Mouse (Mus musculus) kidney, embryonic 14.5 days (tissue): ENCODE data around the gene Ddc. TPM values are rescaled to one million over a fixed set of nuclear protein-coding genes. Genes with fewer than 3 reads are reported as not detected.

Experiments used
- ATAC-seq: fragments of 200-750 bp; cut with Nextera tagmentation; 2 replicates; pipeline ENCODE4 v1.8.0; 2017; ENCODE audit warnings: moderate number of reproducible peaks, mild to moderate bottlenecking, moderate TSS enrichment, moderate library complexity; ENCODE audit not compliant: low FRiP score, low TSS enrichment
- H3K27ac ChIP-seq: fragments of 300-500 bp; sonication (generic); 2 replicates; pipeline ENCODE4 v1.5.1; 2014; ENCODE audit warnings: low read depth, mild to moderate bottlenecking, low read length, moderate library complexity, mixed read lengths
- H3K27me3 ChIP-seq: fragments of 300-500 bp; sonication (generic); 2 replicates; pipeline ENCODE4 v1.6.1; 2014; ENCODE audit warnings: mild to moderate bottlenecking, low read length; ENCODE audit not compliant: control insufficient read depth, insufficient read depth
- H3K36me3 ChIP-seq: fragments of 300-500 bp; sonication (generic); 2 replicates; pipeline ENCODE4 v1.6.1; 2014; ENCODE audit warnings: low read length, mixed read lengths; ENCODE audit not compliant: control insufficient read depth, insufficient read depth
- H3K4me1 ChIP-seq: fragments of 300-500 bp; sonication (generic); 2 replicates; pipeline ENCODE4 v1.6.1; 2014; ENCODE audit warnings: low read length, mixed read lengths; ENCODE audit not compliant: control insufficient read depth, insufficient read depth
- H3K4me2 ChIP-seq: fragments of 300-500 bp; sonication (generic); replicated peaks from 2 replicates; pipeline ENCODE4 v1.6.1; 2014; ENCODE audit warnings: low read depth, mild to moderate bottlenecking, low read length
- H3K4me3 ChIP-seq: fragments of 300-500 bp; sonication (generic); 2 replicates; pipeline ENCODE4 v1.5.1; 2014; ENCODE audit warnings: mild to moderate bottlenecking, low read length
- H3K9ac ChIP-seq: fragments of 300-500 bp; sonication (generic); 2 replicates; pipeline ENCODE4 v1.6.1; 2014; ENCODE audit warnings: low read depth, mild to moderate bottlenecking, low read length, moderate library complexity
- H3K9me3 ChIP-seq: fragments of 300-500 bp; sonication (generic); 2 replicates; pipeline ENCODE4 v1.6.1; 2016; ENCODE audit warnings: low read length; ENCODE audit not compliant: control insufficient read depth
- WGBS: fragments of 180-500 bp; shearing (Covaris S2); extraction: QIAGEN DNeasy Blood & Tissue Kit; methylation state at CpG from one replicate; pipeline ENCODE4 v1.1.7; 2014; 5-methylcytosine and 5-hydroxymethylcytosine counted together
- polyA plus RNA-seq: library from polyadenylated mRNA; unstranded; fragments of >200 nt; fragmentation: Nextera tagmentation; extraction: Ambion mirVana; gene quantifications from 2 replicates; pipeline ENCODE4 v1.2.1, GENCODE M21; 2014

Gene Ddc
- polyA plus RNA-seq, 1 experiment from 2014 or later, result 8.4 TPM

- Histone ChIP-seq H3K9ac (no peak overlapping the region), H3K4me2 (no peak overlapping the region), H3K4me1 (no peaks in the 10 kb centered on the region), H3K27me3 (no peaks in the 10 kb centered on the region), H3K9me3 (no peaks in the 10 kb centered on the region), H3K27ac (no peak overlapping the region), H3K36me3 (peaks cover 84% of the 10 kb centered on the region), H3K4me3 (no peak overlapping the region)
- no peak for ATAC-seq
- WGBS, result 91% methylated on average over 1 of the region's 1 CpGs
Observed at GRCm38 (mm10) chr11:11938591-11938990, 40.6 kb upstream of the Ddc start.

- Histone ChIP-seq H3K4me1 (no peaks in the 10 kb centered on the region), H3K9me3 (no peaks in the 10 kb centered on the region), H3K27ac (no peak overlapping the region), H3K36me3 (peaks cover 84% of the 10 kb centered on the region), H3K4me3 (no peak overlapping the region), H3K9ac (no peak overlapping the region), H3K4me2 (no peak overlapping the region), H3K27me3 (no peaks in the 10 kb centered on the region)
- 81% methylated on average over 10 of the region's 10 CpGs for WGBS
- no peak for ATAC-seq
Observed at GRCm38 (mm10) chr11:11937340-11938030, 39.5 kb upstream of the Ddc start.

GRCm38 (mm10) chr11:11934808-11935207, 36.9 kb upstream of the Ddc start:
- WGBS, result 85% methylated on average over 8 of the region's 8 CpGs
- Histone ChIP-seq H3K4me3 (no peak overlapping the region), H3K4me1 (no peaks in the 10 kb centered on the region), H3K9ac (no peak overlapping the region), H3K27ac (no peak overlapping the region), H3K27me3 (no peaks in the 10 kb centered on the region), H3K36me3 (peaks cover 83% of the 10 kb centered on the region), H3K4me2 (no peak overlapping the region), H3K9me3 (no peaks in the 10 kb centered on the region)
- ATAC-seq, result no peak

- H3K4me2 ChIP-seq, result no peak overlapping the region
- 0 out of 2 replicates have a peak, but pooled peaks have one; percentile 29 for ATAC-seq
- no peaks in the 10 kb centered on the region for H3K9me3 ChIP-seq
- no peak overlapping the region for H3K27ac ChIP-seq
- peaks cover 63% of the 10 kb centered on the region for H3K36me3 ChIP-seq
- H3K9ac ChIP-seq, result no peak overlapping the region
- H3K4me3 ChIP-seq, result no peak overlapping the region
- 69% methylated on average over 11 of the region's 11 CpGs for WGBS
- H3K27me3 ChIP-seq, result no peaks in the 10 kb centered on the region
- no peaks in the 10 kb centered on the region for H3K4me1 ChIP-seq
Observed at GRCm38 (mm10) chr11:11932102-11932789, 34.3 kb upstream of the Ddc start.

- no peak overlapping the region for H3K4me2 ChIP-seq
- H3K4me3 ChIP-seq, result no peak overlapping the region
- no peak for ATAC-seq
- H3K36me3 ChIP-seq, result peaks cover 58% of the 10 kb centered on the region
- H3K9me3 ChIP-seq, result no peaks in the 10 kb centered on the region
- H3K9ac ChIP-seq, result no peak overlapping the region
- 76% methylated on average over 5 of the region's 5 CpGs for WGBS
- H3K27ac ChIP-seq, result no peak overlapping the region
- no peaks in the 10 kb centered on the region for H3K4me1 ChIP-seq
- H3K27me3 ChIP-seq, result no peaks in the 10 kb centered on the region
Observed at GRCm38 (mm10) chr11:11931688-11932087, 33.7 kb upstream of the Ddc start.

GRCm38 (mm10) chr11:11930527-11930926, 32.6 kb upstream of the Ddc start:
- Histone ChIP-seq H3K27me3 (no peaks in the 10 kb centered on the region), H3K4me2 (no peak overlapping the region), H3K4me3 (no peak overlapping the region), H3K27ac (no peak overlapping the region), H3K9me3 (no peaks in the 10 kb centered on the region), H3K36me3 (peaks cover 47% of the 10 kb centered on the region), H3K9ac (no peak overlapping the region), H3K4me1 (no peaks in the 10 kb centered on the region)
- ATAC-seq, result no peak
- WGBS, result 88% methylated on average over 11 of the region's 11 CpGs

GRCm38 (mm10) chr11:11929059-11929458, 31.1 kb upstream of the Ddc start:
- no peak for ATAC-seq
- Histone ChIP-seq H3K36me3 (peaks cover 32% of the 10 kb centered on the region), H3K4me1 (no peaks in the 10 kb centered on the region), H3K27ac (no peak overlapping the region), H3K4me2 (no peak overlapping the region), H3K9ac (no peak overlapping the region), H3K4me3 (no peak overlapping the region), H3K9me3 (no peaks in the 10 kb centered on the region), H3K27me3 (no peaks in the 10 kb centered on the region)
- WGBS, result 91% methylated on average over 3 of the region's 3 CpGs

GRCm38 (mm10) chr11:11928586-11928985, 30.6 kb upstream of the Ddc start:
- no peak overlapping the region for H3K4me3 ChIP-seq
- WGBS, result 87% methylated on average over 2 of the region's 2 CpGs

GRCm38 (mm10) chr11:11923900-11924299, 26.0 kb upstream of the Ddc start:
- Histone ChIP-seq H3K4me3 (no peak overlapping the region), H3K27ac (no peak overlapping the region), H3K4me2 (no peak overlapping the region), H3K36me3 (no peaks in the 10 kb centered on the region), H3K9me3 (no peaks in the 10 kb centered on the region), H3K27me3 (no peaks in the 10 kb centered on the region), H3K9ac (no peak overlapping the region), H3K4me1 (no peaks in the 10 kb centered on the region)
- peak; percentile 47 for ATAC-seq
- WGBS, result 26% methylated on average over 3 of the region's 3 CpGs

More at GRCm38 (mm10) chr11:11928586-11928985, 30.6 kb upstream of the Ddc start:
- ATAC-seq, result 0 out of 2 replicates have a peak, but pooled peaks have one; percentile 22
- Histone ChIP-seq H3K9ac (no peak overlapping the region), H3K9me3 (no peaks in the 10 kb centered on the region), H3K4me1 (no peaks in the 10 kb centered on the region), H3K36me3 (peaks cover 28% of the 10 kb centered on the region), H3K27me3 (no peaks in the 10 kb centered on the region), H3K27ac (no peak overlapping the region), H3K4me2 (no peak overlapping the region)
